Mouse (Mus musculus) limb, embryonic 14.5 days (tissue): ENCODE measurements around the gene Abhd17a. TPM values are rescaled to one million over a fixed set of nuclear protein-coding genes. Genes with fewer than 3 reads are reported as not detected.

Experiments used
- ATAC-seq: fragments of 200-750 bp; cut with Nextera tagmentation; 2 replicates; pipeline ENCODE4 v1.8.0; 2017; ENCODE audit warnings: low read depth, moderate number of reproducible peaks, moderate TSS enrichment; ENCODE audit not compliant: low FRiP score
- DNase-seq: peaks from one replicate; pipeline ENCODE4 v3.0.0-alpha.2; 2015; ENCODE audit warnings: low spot score
- H3K27ac ChIP-seq: fragments of 300-500 bp; sonication (generic); replicated peaks from 2 replicates; pipeline ENCODE4 v1.5.1; 2014; ENCODE audit warnings: low read depth, mild to moderate bottlenecking, low read length, moderate library complexity, mixed read lengths
- H3K27me3 ChIP-seq: fragments of 300-500 bp; sonication (generic); 2 replicates; pipeline ENCODE4 v1.6.1; 2014; ENCODE audit warnings: low read length, mixed read lengths; ENCODE audit not compliant: control insufficient read depth, insufficient read depth
- H3K36me3 ChIP-seq: fragments of 300-500 bp; sonication (generic); 2 replicates; pipeline ENCODE4 v1.6.1; 2014; ENCODE audit warnings: mild to moderate bottlenecking, low read length, moderate library complexity, mixed read lengths; ENCODE audit not compliant: control insufficient read depth, insufficient read depth
- H3K4me1 ChIP-seq: fragments of 300-500 bp; sonication (generic); 2 replicates; pipeline ENCODE4 v1.6.1; 2014; ENCODE audit warnings: antibody characterized with exemption, low read length, mixed read lengths; ENCODE audit not compliant: control insufficient read depth, insufficient read depth
- H3K4me2 ChIP-seq: fragments of 300-500 bp; sonication (generic); replicated peaks from 2 replicates; pipeline ENCODE4 v1.6.1; 2014; ENCODE audit warnings: low read depth, mild to moderate bottlenecking, low read length, moderate library complexity; ENCODE audit not compliant: severe bottlenecking
- H3K4me3 ChIP-seq: fragments of 300-500 bp; sonication (generic); replicated peaks from 2 replicates; pipeline ENCODE4 v1.5.1; 2014; ENCODE audit warnings: low read length
- H3K9ac ChIP-seq: fragments of 300-500 bp; sonication (generic); 2 replicates; pipeline ENCODE4 v1.6.1; 2014; ENCODE audit warnings: mild to moderate bottlenecking, low read depth, low read length, moderate library complexity; ENCODE audit not compliant: severe bottlenecking
- H3K9me3 ChIP-seq: fragments of 300-500 bp; sonication (generic); 2 replicates; pipeline ENCODE4 v1.6.1; 2016; ENCODE audit warnings: low read length; ENCODE audit not compliant: control insufficient read depth
- POLR2A ChIP-seq: fragments of 200-500 bp; IDR thresholded peaks from 2 replicates; pipeline ENCODE4 v1.8.0; 2012; ENCODE audit warnings: inconsistent platforms, mild to moderate bottlenecking, moderate library complexity, borderline replicate concordance; ENCODE audit not compliant: insufficient read depth, insufficient read length; ENCODE audit errors: extremely low read depth
- WGBS: fragments of 180-500 bp; shearing (Covaris S2); extraction: QIAGEN DNeasy Blood & Tissue Kit; methylation state at CpG from one replicate; pipeline ENCODE4 v1.1.7; 2014; 5-methylcytosine and 5-hydroxymethylcytosine counted together
- microRNA-seq: library from miRNA; unstranded; fragments of <30 nt; microRNA quantifications from one replicate; pipeline ENCODE4, GENCODE M21; 2016
- polyA plus RNA-seq, 2 experiments: library from polyadenylated mRNA; depleted of rRNA in 1 of 2; stranded (reverse) in 1 of 2; unstranded in 1 of 2; fragments of >200 nt; fragmentation: Nextera tagmentation in 1 of 2; extraction: Ambion mirVana in 1 of 2; gene quantifications; 2 replicates each; pipeline versions ENCODE4 v1.2.1 to v1.2.3; 2012 to 2014

The Abhd17a gene
- polyA plus RNA-seq, 2 experiments: 116 to 129 TPM

DNA sequence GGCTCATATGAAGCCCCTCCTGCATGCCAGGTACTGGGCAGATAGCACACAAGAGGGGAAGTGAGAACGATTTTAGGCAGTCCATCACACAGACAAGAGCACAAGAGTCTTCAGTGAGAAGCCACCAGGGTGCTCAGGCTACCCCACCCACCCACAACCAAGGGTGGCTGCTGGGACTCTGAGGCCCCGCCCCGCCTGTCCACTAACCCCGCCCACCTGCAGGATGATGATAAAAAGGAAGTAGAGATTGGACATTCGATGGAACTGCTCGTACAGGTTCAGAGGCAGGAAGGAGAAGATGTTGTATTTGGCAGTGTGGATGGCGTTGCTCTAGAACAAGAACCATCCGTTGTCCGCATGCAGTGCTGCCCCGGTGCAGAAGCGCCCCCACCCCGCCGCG lies 55.1 kb downstream of the Abhd17a start:
- H3K27ac ChIP-seq: no peak overlapping the region
- no peaks in the 10 kb centered on the region for H3K36me3 ChIP-seq
- no peak for ATAC-seq
- no peak overlapping the region for H3K4me2 ChIP-seq
- DNase-seq: no peak
- no peak for TF ChIP-seq POLR2A
- H3K9ac ChIP-seq: no peak overlapping the region
- WGBS: 12% methylated on average over 14 of the region's 14 CpGs
- H3K4me3 ChIP-seq: no peak overlapping the region
- no peaks in the 10 kb centered on the region for H3K9me3 ChIP-seq
- H3K4me1 ChIP-seq: peaks cover 3% of the 10 kb centered on the region; the same call in 1 of the 2 replicates
- H3K27me3 ChIP-seq: peaks cover 32% of the 10 kb centered on the region; the same call in 1 of the 2 replicates

DNA sequence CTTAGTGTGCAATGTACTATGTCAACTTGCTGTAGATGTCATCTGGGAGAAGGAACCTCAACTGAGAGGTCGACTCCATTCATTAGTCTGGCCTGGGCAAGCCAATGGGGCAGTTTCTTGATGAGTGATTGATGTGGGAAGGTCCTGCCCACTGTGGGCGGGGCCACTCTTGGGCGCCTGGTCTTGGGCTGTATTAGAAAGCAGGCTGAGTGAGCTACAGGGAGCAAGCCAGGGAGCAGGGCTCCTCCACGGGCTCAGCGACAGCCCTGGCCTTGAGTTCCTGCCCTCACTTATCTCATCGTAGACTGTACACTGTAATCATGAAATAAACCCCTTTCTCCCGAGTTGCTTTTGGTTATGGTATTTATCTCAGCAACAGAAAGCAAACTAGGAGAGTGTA lies 56.4 kb downstream of the Abhd17a start:
- no peaks in the 10 kb centered on the region for H3K4me1 ChIP-seq
- no peaks in the 10 kb centered on the region for H3K9me3 ChIP-seq
- H3K9ac ChIP-seq: no peak overlapping the region
- no peak overlapping the region for H3K4me3 ChIP-seq
- 20% methylated on average over 7 of the region's 7 CpGs for WGBS
- H3K27ac ChIP-seq: no peak overlapping the region
- no peak for DNase-seq
- no peak for ATAC-seq
- no peak for TF ChIP-seq POLR2A
- no peak overlapping the region for H3K4me2 ChIP-seq
- H3K27me3 ChIP-seq: peaks cover 32% of the 10 kb centered on the region; the same call in 1 of the 2 replicates
- no peaks in the 10 kb centered on the region for H3K36me3 ChIP-seq

Small RNA genes lying within 50 kb of the gene (microRNA-seq; reads per million reads assigned to microRNA genes)
- gene Mir6912: not detected

Other genes starting within 250 kb of the Abhd17a start
- gene Adamtsl5, start 241.9 kb downstream of the Abhd17a start, polyA plus RNA-seq (2012; rRNA removed): 16.5 and 21.9 TPM in 2 replicates
- 6.5 and 6.7 TPM in 2 replicates for gene Adamtsl5, start 241.9 kb downstream of the Abhd17a start, polyA plus RNA-seq (2014; fragmentation: Nextera tagmentation; extraction: Ambion mirVana)
- 1.8 and 1.9 TPM in 2 replicates for gene Plk5, start 233.9 kb downstream of the Abhd17a start, polyA plus RNA-seq (2012; rRNA removed)
- 0.48 and 0.88 TPM in 2 replicates for gene Plk5, start 233.9 kb downstream of the Abhd17a start, polyA plus RNA-seq (2014; fragmentation: Nextera tagmentation; extraction: Ambion mirVana)
- 44.0 and 60.0 TPM in 2 replicates for gene Mex3d, start 202.7 kb downstream of the Abhd17a start, polyA plus RNA-seq (2012; rRNA removed)
- 8.2 and 9.0 TPM in 2 replicates for gene Mex3d, start 202.7 kb downstream of the Abhd17a start, polyA plus RNA-seq (2014; fragmentation: Nextera tagmentation; extraction: Ambion mirVana)
- gene Mbd3, start 190.8 kb downstream of the Abhd17a start, polyA plus RNA-seq (2012; rRNA removed): 267 and 270 TPM in 2 replicates
- 196 and 214 TPM in 2 replicates for gene Mbd3, start 190.8 kb downstream of the Abhd17a start, polyA plus RNA-seq (2014; fragmentation: Nextera tagmentation; extraction: Ambion mirVana)
- gene Uqcr11, start 183.5 kb downstream of the Abhd17a start, polyA plus RNA-seq (2012; rRNA removed): 572 and 718 TPM in 2 replicates
- gene Uqcr11, start 183.5 kb downstream of the Abhd17a start, polyA plus RNA-seq (2014; fragmentation: Nextera tagmentation; extraction: Ambion mirVana): 617 and 707 TPM in 2 replicates
- 191 and 260 TPM in 2 replicates for gene Tcf3, start 156.7 kb downstream of the Abhd17a start, polyA plus RNA-seq (2012; rRNA removed)
- 129 and 147 TPM in 2 replicates for gene Tcf3, start 156.7 kb downstream of the Abhd17a start, polyA plus RNA-seq (2014; fragmentation: Nextera tagmentation; extraction: Ambion mirVana)
- gene Onecut3, start 95.5 kb downstream of the Abhd17a start, polyA plus RNA-seq (2012; rRNA removed): 0.01 TPM in 2 replicates
- not detected in 2 replicates for gene Onecut3, start 95.5 kb downstream of the Abhd17a start, polyA plus RNA-seq (2014; fragmentation: Nextera tagmentation; extraction: Ambion mirVana)
- 0.30 and 0.70 TPM in 2 replicates for gene Atp8b3, start 51.2 kb downstream of the Abhd17a start, polyA plus RNA-seq (2012; rRNA removed)
- 0.14 and 0.22 TPM in 2 replicates for gene Atp8b3, start 51.2 kb downstream of the Abhd17a start, polyA plus RNA-seq (2014; fragmentation: Nextera tagmentation; extraction: Ambion mirVana)
- 56.4 and 79.5 TPM in 2 replicates for gene Rexo1, start 28.8 kb downstream of the Abhd17a start, polyA plus RNA-seq (2012; rRNA removed)
- gene Rexo1, start 28.8 kb downstream of the Abhd17a start, polyA plus RNA-seq (2014; fragmentation: Nextera tagmentation; extraction: Ambion mirVana): 27.9 and 32.4 TPM in 2 replicates
- 18.9 and 26.9 TPM in 2 replicates for gene Klf16, start 13.0 kb downstream of the Abhd17a start, polyA plus RNA-seq (2012; rRNA removed)
- 11.0 and 11.5 TPM in 2 replicates for gene Klf16, start 13.0 kb downstream of the Abhd17a start, polyA plus RNA-seq (2014; fragmentation: Nextera tagmentation; extraction: Ambion mirVana)
- gene Scamp4, start 12.5 kb upstream of the Abhd17a start, polyA plus RNA-seq (2012; rRNA removed): 83.1 and 107 TPM in 2 replicates
- gene Scamp4, start 12.5 kb upstream of the Abhd17a start, polyA plus RNA-seq (2014; fragmentation: Nextera tagmentation; extraction: Ambion mirVana): 91.4 and 104 TPM in 2 replicates
- 16.8 and 29.2 TPM in 2 replicates for gene Adat3, start 12.5 kb upstream of the Abhd17a start, polyA plus RNA-seq (2012; rRNA removed)
- gene Adat3, start 12.5 kb upstream of the Abhd17a start, polyA plus RNA-seq (2014; fragmentation: Nextera tagmentation; extraction: Ambion mirVana): 5.6 and 6.4 TPM in 2 replicates
- 5.6 and 6.2 TPM in 2 replicates for gene Gm49322, start 15.7 kb upstream of the Abhd17a start, polyA plus RNA-seq (2012; rRNA removed)
- 2.2 and 2.8 TPM in 2 replicates for gene Gm49322, start 15.7 kb upstream of the Abhd17a start, polyA plus RNA-seq (2014; fragmentation: Nextera tagmentation; extraction: Ambion mirVana)
- 253 and 298 TPM in 2 replicates for gene Csnk1g2, start 32.5 kb upstream of the Abhd17a start, polyA plus RNA-seq (2012; rRNA removed)
- 110 and 125 TPM in 2 replicates for gene Csnk1g2, start 32.5 kb upstream of the Abhd17a start, polyA plus RNA-seq (2014; fragmentation: Nextera tagmentation; extraction: Ambion mirVana)
- gene Btbd2, start 66.7 kb upstream of the Abhd17a start, polyA plus RNA-seq (2012; rRNA removed): 87.8 and 122 TPM in 2 replicates
- gene Btbd2, start 66.7 kb upstream of the Abhd17a start, polyA plus RNA-seq (2014; fragmentation: Nextera tagmentation; extraction: Ambion mirVana): 78.0 and 89.1 TPM in 2 replicates
- gene Mknk2, start 87.8 kb upstream of the Abhd17a start, polyA plus RNA-seq (2012; rRNA removed): 108 and 147 TPM in 2 replicates
- gene Mknk2, start 87.8 kb upstream of the Abhd17a start, polyA plus RNA-seq (2014; fragmentation: Nextera tagmentation; extraction: Ambion mirVana): 93.0 and 97.7 TPM in 2 replicates
- gene Mob3a, start 111.6 kb upstream of the Abhd17a start, polyA plus RNA-seq (2012; rRNA removed): 33.7 and 42.7 TPM in 2 replicates
- 35.9 and 36.5 TPM in 2 replicates for gene Mob3a, start 111.6 kb upstream of the Abhd17a start, polyA plus RNA-seq (2014; fragmentation: Nextera tagmentation; extraction: Ambion mirVana)
- gene Izumo4, start 111.8 kb upstream of the Abhd17a start, polyA plus RNA-seq (2012; rRNA removed): 64.5 and 66.1 TPM in 2 replicates
- 14.4 and 15.9 TPM in 2 replicates for gene Izumo4, start 111.8 kb upstream of the Abhd17a start, polyA plus RNA-seq (2014; fragmentation: Nextera tagmentation; extraction: Ambion mirVana)
- gene Ap3d1, start 151.9 kb upstream of the Abhd17a start, polyA plus RNA-seq (2012; rRNA removed): 123 and 150 TPM in 2 replicates
- gene Ap3d1, start 151.9 kb upstream of the Abhd17a start, polyA plus RNA-seq (2014; fragmentation: Nextera tagmentation; extraction: Ambion mirVana): 75.1 and 82.9 TPM in 2 replicates
- gene Dot1l, start 164.9 kb upstream of the Abhd17a start, polyA plus RNA-seq (2012; rRNA removed): 55.1 and 72.2 TPM in 2 replicates
- 22.7 and 25.6 TPM in 2 replicates for gene Dot1l, start 164.9 kb upstream of the Abhd17a start, polyA plus RNA-seq (2014; fragmentation: Nextera tagmentation; extraction: Ambion mirVana)
- 78.0 and 102 TPM in 2 replicates for gene Sf3a2, start 207.9 kb upstream of the Abhd17a start, polyA plus RNA-seq (2012; rRNA removed)
- 80.6 and 87.6 TPM in 2 replicates for gene Sf3a2, start 207.9 kb upstream of the Abhd17a start, polyA plus RNA-seq (2014; fragmentation: Nextera tagmentation; extraction: Ambion mirVana)
- 109 and 110 TPM in 2 replicates for gene Plekhj1, start 208.3 kb upstream of the Abhd17a start, polyA plus RNA-seq (2012; rRNA removed)
- 119 and 121 TPM in 2 replicates for gene Plekhj1, start 208.3 kb upstream of the Abhd17a start, polyA plus RNA-seq (2014; fragmentation: Nextera tagmentation; extraction: Ambion mirVana)
- gene Amh, start 214.9 kb upstream of the Abhd17a start, polyA plus RNA-seq (2012; rRNA removed): 1.0 and 1.9 TPM in 2 replicates
- gene Amh, start 214.9 kb upstream of the Abhd17a start, polyA plus RNA-seq (2014; fragmentation: Nextera tagmentation; extraction: Ambion mirVana): 0.11 TPM in 1 of 2 replicates, not detected in the other
- 8.5 and 12.1 TPM in 2 replicates for gene Jsrp1, start 223.2 kb upstream of the Abhd17a start, polyA plus RNA-seq (2012; rRNA removed)
- 5.1 and 6.1 TPM in 2 replicates for gene Jsrp1, start 223.2 kb upstream of the Abhd17a start, polyA plus RNA-seq (2014; fragmentation: Nextera tagmentation; extraction: Ambion mirVana)
- 882 and 1,248 TPM in 2 replicates for gene Oaz1, start 236.3 kb upstream of the Abhd17a start, polyA plus RNA-seq (2012; rRNA removed)
- 1,813 and 1,884 TPM in 2 replicates for gene Oaz1, start 236.3 kb upstream of the Abhd17a start, polyA plus RNA-seq (2014; fragmentation: Nextera tagmentation; extraction: Ambion mirVana)